Mouse (Mus musculus): Measurements from ENCODE around the gene Clk4. TPM values are rescaled to one million over a fixed set of nuclear protein-coding genes. Genes with fewer than 3 reads are reported as not detected.

Clk4 gene
- total and polyA plus RNA-seq, 2 experiments = 13.9 to 116 TPM

DNA sequence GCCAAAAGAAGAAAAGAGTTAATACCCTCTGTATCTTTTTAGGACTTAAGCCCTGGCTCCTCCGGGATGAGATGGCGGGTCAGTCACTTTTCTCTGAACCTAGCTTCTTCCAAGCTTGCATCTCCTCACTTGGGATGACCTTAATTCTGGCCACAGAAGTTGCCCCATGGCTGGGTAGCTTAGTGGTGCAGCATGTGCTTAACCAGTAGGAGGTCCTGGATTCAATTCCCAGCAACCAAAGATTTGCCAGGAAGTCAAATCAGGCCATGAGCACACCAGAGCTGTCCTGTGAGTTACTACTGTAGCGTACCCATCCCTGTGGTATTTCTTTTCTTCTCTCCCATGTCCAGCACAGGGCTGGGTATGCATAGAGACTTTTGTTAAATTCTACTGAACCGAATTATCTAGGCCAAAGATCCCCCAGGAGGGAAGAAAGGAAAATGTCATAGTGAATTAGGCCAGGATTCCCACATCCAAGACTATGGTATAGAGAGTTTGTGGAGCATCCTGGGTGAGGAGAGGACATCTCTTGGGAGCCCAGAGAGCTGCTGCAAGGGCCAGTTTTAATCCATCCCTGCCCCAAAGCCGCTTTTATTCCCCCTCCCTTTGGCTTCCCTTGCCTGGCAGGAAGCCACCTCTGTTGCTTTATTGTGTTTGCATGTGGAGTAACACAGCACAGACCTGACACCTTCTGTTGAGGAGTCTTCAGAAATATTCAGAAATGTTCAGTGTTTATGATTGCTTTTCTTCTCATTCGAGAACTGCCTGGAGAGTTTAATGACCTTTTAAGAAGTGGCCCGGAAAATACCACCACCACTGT is 54.7 kb downstream of the Clk4 start:
- no peaks in the 10 kb centered on the region for H3K4me1 ChIP-seq (ENCODE audit: control insufficient read depth, insufficient read depth, low read length)
- no peaks in the 10 kb centered on the region for H3K27me3 ChIP-seq (ENCODE audit: control insufficient read depth, insufficient read depth, low read length)
- H3K4me3 ChIP-seq (ENCODE audit: insufficient read depth, low read depth, low read length) = no peak overlapping the region
- DNase-seq (ENCODE audit: extremely low read depth, low read depth, low spot score) = no peak
- no peak overlapping the region for H3K27ac ChIP-seq (replicated peaks; ENCODE audit: insufficient read depth, low read depth, low read length)
- no peak overlapping the region for H3K9ac ChIP-seq (ENCODE audit: low read depth, low read length)
- H3K36me3 ChIP-seq (ENCODE audit: control insufficient read depth, insufficient read depth, low read length) = no peaks in the 10 kb centered on the region
- TF ChIP-seq CTCF (IDR thresholded peaks at IDR 0.05; ENCODE audit: low read depth, low read length) = no peak
- no peak for TF ChIP-seq POLR2A (IDR thresholded peaks at IDR 0.05; ENCODE audit: extremely low read depth, insufficient read depth, low read length)
- H3K79me2 ChIP-seq (ENCODE audit: control insufficient read depth, insufficient read depth, low read length) = no peaks in the 10 kb centered on the region
- 82% methylated on average over 7 of the region's 7 CpGs for WGBS

- Histone ChIP-seq H3K9ac (ENCODE audit: low read depth, low read length) (no peak overlapping the region), H3K4me1 (ENCODE audit: control insufficient read depth, insufficient read depth, low read length) (no peaks in the 10 kb centered on the region), H3K79me2 (ENCODE audit: control insufficient read depth, insufficient read depth, low read length) (no peaks in the 10 kb centered on the region), H3K4me3 (ENCODE audit: insufficient read depth, low read depth, low read length) (no peak overlapping the region), H3K36me3 (ENCODE audit: control insufficient read depth, insufficient read depth, low read length) (no peaks in the 10 kb centered on the region), H3K27ac (replicated peaks; ENCODE audit: insufficient read depth, low read depth, low read length) (no peak overlapping the region), H3K27me3 (ENCODE audit: control insufficient read depth, insufficient read depth, low read length) (no peaks in the 10 kb centered on the region)
- no peak for TF ChIP-seq POLR2A (IDR thresholded peaks at IDR 0.05; ENCODE audit: extremely low read depth, insufficient read depth, low read length)
- no peak for TF ChIP-seq CTCF (IDR thresholded peaks at IDR 0.05; ENCODE audit: low read depth, low read length)
- DNase-seq (ENCODE audit: extremely low read depth, low read depth, low spot score) = no peak
These were observed 59.1 kb downstream of the Clk4 start for GRCm38 (mm10) chr11:51320609-51321008.

DNA sequence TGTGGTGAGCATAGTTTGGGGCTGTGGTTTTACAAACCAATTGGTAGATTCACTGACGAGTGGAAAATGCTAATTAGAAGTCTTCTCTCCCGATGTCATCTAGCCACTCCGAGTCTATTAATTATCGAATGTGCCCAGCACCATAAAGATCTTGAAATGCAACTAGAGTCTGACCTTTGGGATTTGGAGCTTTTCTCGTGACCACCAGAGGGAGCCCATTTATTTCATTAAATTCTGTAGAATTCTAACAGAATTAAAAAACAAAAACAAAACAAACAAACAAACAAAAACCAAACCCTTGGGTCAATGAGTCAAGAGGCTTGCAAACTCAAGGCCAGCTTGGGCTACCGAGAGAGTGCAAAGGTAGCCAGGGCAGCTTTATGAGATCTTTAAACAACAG is 65.4 kb downstream of the Clk4 start:
- Histone ChIP-seq H3K79me2 (ENCODE audit: control insufficient read depth, insufficient read depth, low read length) (no peaks in the 10 kb centered on the region), H3K4me3 (ENCODE audit: insufficient read depth, low read depth, low read length) (no peak overlapping the region), H3K9ac (ENCODE audit: low read depth, low read length) (no peak overlapping the region), H3K4me1 (ENCODE audit: control insufficient read depth, insufficient read depth, low read length) (no peaks in the 10 kb centered on the region), H3K27me3 (ENCODE audit: control insufficient read depth, insufficient read depth, low read length) (no peaks in the 10 kb centered on the region), H3K27ac (replicated peaks; ENCODE audit: insufficient read depth, low read depth, low read length) (no peak overlapping the region), H3K36me3 (ENCODE audit: control insufficient read depth, insufficient read depth, low read length) (no peaks in the 10 kb centered on the region)
- 73% methylated on average over 6 of the region's 6 CpGs for WGBS
- DNase-seq (ENCODE audit: extremely low read depth, low read depth, low spot score) = no peak
- TF ChIP-seq POLR2A (IDR thresholded peaks at IDR 0.05; ENCODE audit: extremely low read depth, insufficient read depth, low read length) = no peak
- TF ChIP-seq CTCF (IDR thresholded peaks at IDR 0.05; ENCODE audit: low read depth, low read length) = no peak

GRCm38 (mm10) chr11:51328387-51328942 is 66.9 kb downstream of the Clk4 start:
- H3K4me3 ChIP-seq (ENCODE audit: insufficient read depth, low read depth, low read length) = no peak overlapping the region
- no peak overlapping the region for H3K27ac ChIP-seq (replicated peaks; ENCODE audit: insufficient read depth, low read depth, low read length)
- H3K79me2 ChIP-seq (ENCODE audit: control insufficient read depth, insufficient read depth, low read length) = no peaks in the 10 kb centered on the region
- DNase-seq (ENCODE audit: extremely low read depth, low read depth, low spot score) = no peak
- H3K36me3 ChIP-seq (ENCODE audit: control insufficient read depth, insufficient read depth, low read length) = no peaks in the 10 kb centered on the region
- no peaks in the 10 kb centered on the region for H3K4me1 ChIP-seq (ENCODE audit: control insufficient read depth, insufficient read depth, low read length)
- no peak for TF ChIP-seq POLR2A (IDR thresholded peaks at IDR 0.05; ENCODE audit: extremely low read depth, insufficient read depth, low read length)
- no peak for TF ChIP-seq CTCF (IDR thresholded peaks at IDR 0.05; ENCODE audit: low read depth, low read length)
- no peak overlapping the region for H3K9ac ChIP-seq (ENCODE audit: low read depth, low read length)
- no peaks in the 10 kb centered on the region for H3K27me3 ChIP-seq (ENCODE audit: control insufficient read depth, insufficient read depth, low read length)
- WGBS = 70% methylated on average over 12 of the region's 12 CpGs

- no peak for DNase-seq (ENCODE audit: extremely low read depth, low read depth, low spot score)
These were observed 68.5 kb downstream of the Clk4 start for GRCm38 (mm10) chr11:51329837-51330714.

More at GRCm38 (mm10) chr11:51329837-51330714, 68.5 kb downstream of the Clk4 start:
- Histone ChIP-seq H3K27ac (replicated peaks; ENCODE audit: insufficient read depth, low read depth, low read length) (no peak overlapping the region), H3K4me3 (ENCODE audit: insufficient read depth, low read depth, low read length) (no peak overlapping the region), H3K4me1 (ENCODE audit: control insufficient read depth, insufficient read depth, low read length) (no peaks in the 10 kb centered on the region), H3K79me2 (ENCODE audit: control insufficient read depth, insufficient read depth, low read length) (no peaks in the 10 kb centered on the region), H3K36me3 (ENCODE audit: control insufficient read depth, insufficient read depth, low read length) (no peaks in the 10 kb centered on the region), H3K9ac (ENCODE audit: low read depth, low read length) (no peak overlapping the region), H3K27me3 (ENCODE audit: control insufficient read depth, insufficient read depth, low read length) (no peaks in the 10 kb centered on the region)
- 77% methylated on average over 11 of the region's 11 CpGs for WGBS
- no peak for TF ChIP-seq POLR2A (IDR thresholded peaks at IDR 0.05; ENCODE audit: extremely low read depth, insufficient read depth, low read length)

Other genes with a start within 250 kb of the Clk4 start
- not detected in 2 replicates for gene Olfr54, start 247.5 kb upstream of the Clk4 start, total RNA-seq (2014; rRNA removed)
- not detected in 2 replicates for gene Olfr54, start 247.5 kb upstream of the Clk4 start, polyA plus RNA-seq (2012; rRNA removed)
- gene Olfr1375, start 213.6 kb upstream of the Clk4 start, total RNA-seq (2014; rRNA removed) = not detected in 2 replicates
- gene Olfr1375, start 213.6 kb upstream of the Clk4 start, polyA plus RNA-seq (2012; rRNA removed) = not detected in 2 replicates
- 3.1 and 3.6 TPM in 2 replicates for gene Zfp354a, start 202.5 kb upstream of the Clk4 start, total RNA-seq (2014; rRNA removed)
- 1.6 and 1.9 TPM in 2 replicates for gene Zfp354a, start 202.5 kb upstream of the Clk4 start, polyA plus RNA-seq (2012; rRNA removed)
- gene Gm12569, start 41.3 kb upstream of the Clk4 start, total RNA-seq (2014; rRNA removed) = not detected in 2 replicates
- not detected in 2 replicates for gene Gm12569, start 41.3 kb upstream of the Clk4 start, polyA plus RNA-seq (2012; rRNA removed)
- 0.60 and 1.3 TPM in 2 replicates for gene BC049762, start 1.3 kb downstream of the Clk4 start, total RNA-seq (2014; rRNA removed)
- gene BC049762, start 1.3 kb downstream of the Clk4 start, polyA plus RNA-seq (2012; rRNA removed) = 0.37 and 0.50 TPM in 2 replicates
- 0.07 and 0.09 TPM in 2 replicates for gene Col23a1, start 28.2 kb downstream of the Clk4 start, total RNA-seq (2014; rRNA removed)
- 0.05 TPM in 1 of 2 replicates, not detected in the other for gene Col23a1, start 28.2 kb downstream of the Clk4 start, polyA plus RNA-seq (2012; rRNA removed)

Measured in liver, adult 2 months (tissue).